Mouse (Mus musculus) intestine, embryonic 16.5 days (tissue): ENCODE data around the gene Zfp94. TPM values are rescaled to one million over a fixed set of nuclear protein-coding genes. Genes with fewer than 3 reads are reported as not detected.
"Not testable (repeated sequence)": the region's sequence is repeated elsewhere in the genome, so short reads cannot be mapped to it uniquely, and the experiment has no call there.

Experiments used
- ATAC-seq: fragments of 200-750 bp; cut with Nextera tagmentation; 2 replicates; pipeline ENCODE4 v1.8.0; 2017; ENCODE audit warnings: moderate TSS enrichment, moderate library complexity
- H3K27ac ChIP-seq: fragments of 300-500 bp; sonication (generic); 2 replicates; pipeline ENCODE4 v1.5.1; 2014; ENCODE audit warnings: mild to moderate bottlenecking, low read length
- H3K27me3 ChIP-seq: fragments of 300-500 bp; sonication (generic); replicated peaks from 2 replicates; pipeline ENCODE4 v1.6.1; 2014; ENCODE audit warnings: low read length, control low read depth, mixed read lengths; ENCODE audit not compliant: control insufficient read depth, insufficient read depth
- H3K36me3 ChIP-seq: fragments of 300-500 bp; sonication (generic); 2 replicates; pipeline ENCODE4 v1.6.1; 2014; ENCODE audit warnings: low read length, control low read depth; ENCODE audit not compliant: control insufficient read depth, insufficient read depth
- H3K4me1 ChIP-seq: fragments of 300-500 bp; sonication (generic); 2 replicates; pipeline ENCODE4 v1.6.1; 2014; ENCODE audit warnings: low read length, control low read depth, mixed read lengths; ENCODE audit not compliant: control insufficient read depth, insufficient read depth
- H3K4me2 ChIP-seq: fragments of 300-500 bp; sonication (generic); 2 replicates; pipeline ENCODE4 v1.6.1; 2014; ENCODE audit warnings: low read depth, low read length, control low read depth
- H3K4me3 ChIP-seq: fragments of 300-500 bp; sonication (generic); 2 replicates; pipeline ENCODE4 v1.5.1; 2014; ENCODE audit warnings: mild to moderate bottlenecking, low read length
- H3K9ac ChIP-seq: fragments of 300-500 bp; sonication (generic); 2 replicates; pipeline ENCODE4 v1.6.1; 2014; ENCODE audit warnings: low read depth, low read length
- H3K9me3 ChIP-seq: fragments of 300-500 bp; sonication (generic); 2 replicates; pipeline ENCODE4 v1.6.1; 2016; ENCODE audit warnings: low read length, control low read depth; ENCODE audit not compliant: control insufficient read depth
- WGBS: fragments of 180-500 bp; shearing (Covaris S2); extraction: QIAGEN DNeasy Blood & Tissue Kit; methylation state at CpG from one replicate; pipeline ENCODE4 v1.1.7; 2014; 5-methylcytosine and 5-hydroxymethylcytosine counted together
- polyA plus RNA-seq: library from polyadenylated mRNA; unstranded; fragments of >200 nt; fragmentation: Nextera tagmentation; extraction: Ambion mirVana; gene quantifications from 2 replicates; pipeline ENCODE4 v1.2.1, GENCODE M21; 2015

Zfp94 gene
- polyA plus RNA-seq, 1 experiment from 2014 or later, result 7.3 TPM

GRCm38 (mm10) chr7:24288512-24288911, 28.0 kb downstream of the Zfp94 start:
- Histone ChIP-seq H3K36me3 (peaks cover 19% of the 10 kb centered on the region), H3K9me3 (0 out of 2 replicates have a peak, but pooled peaks cover 4% of the 10 kb centered on the region), H3K4me2 (no peak overlapping the region), H3K27ac (no peak overlapping the region), H3K4me3 (no peak overlapping the region), H3K9ac (no peak overlapping the region), H3K4me1 (no peaks in the 10 kb centered on the region), H3K27me3 (no peaks in the 10 kb centered on the region)
- 92% methylated on average over 6 of the region's 6 CpGs for WGBS
- no peak for ATAC-seq

- ATAC-seq, result no peak
- Histone ChIP-seq H3K27me3 (no peaks in the 10 kb centered on the region), H3K36me3 (peaks cover 17% of the 10 kb centered on the region), H3K27ac (no peak overlapping the region), H3K9ac (no peak overlapping the region), H3K4me3 (no peak overlapping the region), H3K4me2 (no peak overlapping the region), H3K4me1 (no peaks in the 10 kb centered on the region), H3K9me3 (0 out of 2 replicates have a peak, but pooled peaks cover 4% of the 10 kb centered on the region)
- 87% methylated on average over 5 of the region's 5 CpGs for WGBS
These were observed 28.8 kb downstream of the Zfp94 start for GRCm38 (mm10) chr7:24287670-24288069.

- no peaks in the 10 kb centered on the region for H3K4me1 ChIP-seq
- H3K4me3 ChIP-seq, result no peak overlapping the region
- peaks cover 12% of the 10 kb centered on the region for H3K36me3 ChIP-seq
- H3K9ac ChIP-seq, result no peak overlapping the region
- no peaks in the 10 kb centered on the region for H3K27me3 ChIP-seq
- H3K4me2 ChIP-seq, result no peak overlapping the region
- H3K9me3 ChIP-seq, result 0 out of 2 replicates have a peak, but pooled peaks cover 4% of the 10 kb centered on the region
- WGBS, result 70% methylated on average over 4 of the region's 4 CpGs
- no peak for ATAC-seq
- no peak overlapping the region for H3K27ac ChIP-seq
These were observed 29.6 kb downstream of the Zfp94 start for GRCm38 (mm10) chr7:24286916-24287315.

- no peak overlapping the region for H3K4me2 ChIP-seq
- no peaks in the 10 kb centered on the region for H3K4me1 ChIP-seq
- 54% methylated on average over 4 of the region's 4 CpGs for WGBS
- peaks cover 4% of the 10 kb centered on the region for H3K36me3 ChIP-seq
- ATAC-seq, result no peak
- H3K4me3 ChIP-seq, result no peak overlapping the region
- H3K27me3 ChIP-seq, result no peaks in the 10 kb centered on the region
- H3K9ac ChIP-seq, result no peak overlapping the region
- no peak overlapping the region for H3K27ac ChIP-seq
- H3K9me3 ChIP-seq, result 0 out of 2 replicates have a peak, but pooled peaks cover 4% of the 10 kb centered on the region
These were observed 30.4 kb downstream of the Zfp94 start for GRCm38 (mm10) chr7:24286090-24286489.

- no peak for ATAC-seq
- 59% methylated on average over 4 of the region's 4 CpGs for WGBS
- H3K4me2 ChIP-seq, result no peak overlapping the region
- 0 out of 2 replicates have a peak, but pooled peaks cover 4% of the 10 kb centered on the region for H3K9me3 ChIP-seq
- H3K27ac ChIP-seq, result no peak overlapping the region
- H3K9ac ChIP-seq, result no peak overlapping the region
- H3K4me3 ChIP-seq, result no peak overlapping the region
- H3K4me1 ChIP-seq, result no peaks in the 10 kb centered on the region
- no peaks in the 10 kb centered on the region for H3K27me3 ChIP-seq
- H3K36me3 ChIP-seq, result no peaks in the 10 kb centered on the region
These were observed 35.7 kb downstream of the Zfp94 start for GRCm38 (mm10) chr7:24280858-24281145.

- no peaks in the 10 kb centered on the region for H3K4me1 ChIP-seq
- no peak overlapping the region for H3K4me2 ChIP-seq
- H3K27me3 ChIP-seq, result no peaks in the 10 kb centered on the region
- no peak for ATAC-seq
- H3K36me3 ChIP-seq, result no peaks in the 10 kb centered on the region
- H3K9ac ChIP-seq, result no peak overlapping the region
- H3K9me3 ChIP-seq, result 0 out of 2 replicates have a peak, but pooled peaks cover 4% of the 10 kb centered on the region
- WGBS, result 57% methylated on average over 10 of the region's 10 CpGs
- H3K27ac ChIP-seq, result no peak overlapping the region
- H3K4me3 ChIP-seq, result no peak overlapping the region
These were observed 36.2 kb downstream of the Zfp94 start for GRCm38 (mm10) chr7:24280031-24280857.

- not testable (repeated sequence) for H3K9ac ChIP-seq, H3K4me3 ChIP-seq, ATAC-seq, H3K27ac ChIP-seq, H3K4me2 ChIP-seq, H3K36me3 ChIP-seq, H3K9me3 ChIP-seq, H3K4me1 ChIP-seq, H3K27me3 ChIP-seq
- WGBS, result 88% methylated on average over 3 of the region's 3 CpGs
These were observed 37.7 kb downstream of the Zfp94 start for GRCm38 (mm10) chr7:24278771-24279170.

GRCm38 (mm10) chr7:24274456-24274855, 42.0 kb downstream of the Zfp94 start:
- 94% methylated on average over 4 of the region's 4 CpGs for WGBS
- no peak for ATAC-seq
- Histone ChIP-seq H3K9me3 (no peaks in the 10 kb centered on the region), H3K4me1 (peaks cover 4% of the 10 kb centered on the region; the same call in 1 of the 2 replicates), H3K27me3 (no peaks in the 10 kb centered on the region), H3K36me3 (peaks cover 5% of the 10 kb centered on the region; the same call in 1 of the 2 replicates), H3K4me3 (no peak overlapping the region), H3K27ac (no peak overlapping the region), H3K4me2 (no peak overlapping the region), H3K9ac (no peak overlapping the region)

- H3K27me3 ChIP-seq, result no peaks in the 10 kb centered on the region
- no peak for ATAC-seq
- WGBS, result 90% methylated on average over 6 of the region's 6 CpGs
- H3K4me3 ChIP-seq, result no peak overlapping the region
- peaks cover 4% of the 10 kb centered on the region; the same call in 1 of the 2 replicates for H3K4me1 ChIP-seq
- peaks cover 5% of the 10 kb centered on the region; the same call in 1 of the 2 replicates for H3K36me3 ChIP-seq
- H3K4me2 ChIP-seq, result no peak overlapping the region
- no peak overlapping the region for H3K9ac ChIP-seq
- H3K9me3 ChIP-seq, result no peaks in the 10 kb centered on the region
- H3K27ac ChIP-seq, result no peak overlapping the region
These were observed 45.3 kb downstream of the Zfp94 start for GRCm38 (mm10) chr7:24271191-24271590.
